Mouse (Mus musculus): ENCODE results near the gene Slc38a5. TPM values are rescaled to one million over a fixed set of nuclear protein-coding genes. Genes with fewer than 3 reads are reported as not detected.

Slc38a5 gene
- not detected for polyA plus RNA-seq (2014; fragmentation: Illumina TruSeq; extraction: RNeasy Lipid Tissue Mini Kit (QIAGEN cat#74804); ENCODE audit: low read depth, low replicate concordance)

DNA sequence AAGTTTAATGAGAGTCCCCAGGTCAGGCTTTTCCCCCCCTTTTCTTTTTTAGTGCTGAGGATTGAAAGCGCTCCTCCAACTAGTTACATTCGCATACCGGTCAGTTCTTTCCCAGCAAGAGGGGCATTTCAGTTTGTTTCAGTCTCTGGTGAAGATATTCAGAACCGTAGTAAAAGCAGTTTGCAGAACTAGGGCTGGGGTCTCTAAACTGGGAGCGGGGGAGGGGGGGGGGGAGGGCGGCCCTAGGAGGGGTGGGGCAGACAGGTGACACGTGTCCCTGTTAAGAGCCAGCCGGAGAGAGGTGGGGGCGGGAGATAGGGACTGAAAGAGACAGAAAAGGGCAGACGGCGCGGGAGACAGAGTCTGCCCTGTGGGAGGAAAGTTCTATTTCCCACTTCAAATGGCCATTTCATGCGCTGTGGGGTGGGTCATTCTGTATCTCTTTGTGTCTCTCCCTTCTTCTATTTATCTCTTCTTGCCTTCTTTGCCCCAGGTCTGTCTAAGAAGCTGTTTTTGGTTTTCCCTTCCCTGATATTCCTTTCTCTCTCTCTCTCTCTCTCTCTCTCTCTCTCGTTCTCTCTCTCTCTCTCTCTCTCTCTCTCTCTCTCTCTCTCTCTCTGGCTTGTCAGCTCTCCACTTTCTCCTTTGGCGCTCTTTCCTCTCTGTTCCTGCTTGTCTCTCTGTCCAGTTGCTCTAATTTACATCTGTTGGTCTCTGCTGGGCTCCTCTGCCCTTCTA is at the start of gene Slc38a5:
Gene Slc38a5 (plus strand): TSS at position 51 of the 738 bp plus-strand sequence.

DNA sequence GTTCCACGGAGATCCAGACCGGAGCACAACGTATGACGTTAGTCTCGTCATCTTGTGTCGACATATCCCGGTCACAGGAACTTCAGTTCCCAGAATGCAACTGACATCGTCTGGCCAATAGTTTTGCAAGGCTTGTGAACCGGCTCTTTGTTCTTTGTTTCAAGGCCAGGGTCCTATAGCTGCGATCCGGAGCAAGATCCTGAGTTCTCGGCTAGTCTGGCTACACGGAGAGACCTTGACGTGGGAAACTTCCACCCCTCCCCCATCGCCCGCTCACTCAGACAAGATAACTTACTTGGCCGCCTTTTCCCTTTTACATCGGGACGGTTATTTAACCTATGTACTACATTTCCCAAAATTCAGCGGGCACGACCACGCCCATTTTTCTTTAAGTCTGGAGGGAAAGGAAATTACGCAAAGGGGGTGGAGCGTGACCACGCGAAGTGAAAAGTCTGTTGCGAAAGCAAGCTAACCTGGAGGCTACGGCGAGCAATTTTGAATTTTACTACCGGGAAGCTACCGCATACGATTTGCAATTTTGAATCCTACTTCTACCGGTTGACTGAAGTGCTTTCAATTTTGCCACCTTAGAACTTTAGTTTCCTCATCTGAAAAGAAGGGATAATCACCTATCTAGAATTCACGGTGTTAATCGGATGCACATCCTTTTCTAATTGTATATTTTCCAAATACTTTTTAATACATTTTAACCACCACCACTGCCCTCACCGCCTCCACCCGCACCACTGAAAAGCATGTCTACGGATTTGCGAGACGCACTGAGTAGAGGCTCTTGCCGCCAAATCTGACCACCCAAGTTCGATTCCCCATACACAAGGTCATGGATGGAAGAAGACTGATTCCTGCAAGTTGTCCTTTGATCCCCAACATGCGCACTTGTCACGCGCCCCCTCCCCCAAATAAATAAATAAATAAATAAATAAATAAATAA is 18.3 kb upstream of the Slc38a5 start, which contains the start of gene Ftsj1:
Gene Ftsj1 (minus strand): TSS at position 73 of the 952 bp plus-strand sequence.

DNA sequence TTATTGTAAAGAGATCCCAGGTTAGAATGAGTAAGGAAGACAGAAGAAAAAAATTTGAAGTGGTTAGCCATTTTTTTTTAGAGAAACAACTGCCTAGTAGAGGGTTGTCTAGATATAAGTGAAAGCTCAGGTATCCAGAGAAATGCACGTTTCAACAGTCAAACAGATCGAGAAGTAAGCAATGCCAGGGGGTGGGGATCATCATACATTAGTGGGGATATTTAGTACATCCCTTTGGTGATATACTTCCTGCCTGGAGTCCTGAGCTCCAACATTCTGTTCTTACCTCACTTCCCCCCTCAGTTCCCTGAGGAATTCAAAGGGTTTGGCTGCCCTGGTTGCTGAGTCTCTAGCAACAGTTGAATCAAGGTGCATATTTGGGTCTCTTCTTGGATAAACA is 56.2 kb downstream of the Slc38a5 start, which contains the start of gene Ssxb10:
Gene Ssxb10 (plus strand): TSS at position 301 of the 400 bp plus-strand sequence.

Other genes starting within 250 kb of the Slc38a5 start
- gene Suv39h1, start 196.4 kb upstream of the Slc38a5 start, polyA plus RNA-seq (2014; fragmentation: Illumina TruSeq; extraction: RNeasy Lipid Tissue Mini Kit (QIAGEN cat#74804); ENCODE audit: low read depth, low replicate concordance), result 7.9 TPM
- 0.64 TPM for gene Was, start 180.6 kb upstream of the Slc38a5 start, polyA plus RNA-seq (2014; fragmentation: Illumina TruSeq; extraction: RNeasy Lipid Tissue Mini Kit (QIAGEN cat#74804); ENCODE audit: low read depth, low replicate concordance)
- 69.2 TPM for gene Wdr13, start 138.2 kb upstream of the Slc38a5 start, polyA plus RNA-seq (2014; fragmentation: Illumina TruSeq; extraction: RNeasy Lipid Tissue Mini Kit (QIAGEN cat#74804); ENCODE audit: low read depth, low replicate concordance)
- gene Rbm3, start 125.3 kb upstream of the Slc38a5 start, polyA plus RNA-seq (2014; fragmentation: Illumina TruSeq; extraction: RNeasy Lipid Tissue Mini Kit (QIAGEN cat#74804); ENCODE audit: low read depth, low replicate concordance), result 286 TPM
- 0.64 TPM for gene Tbc1d25, start 95.0 kb upstream of the Slc38a5 start, polyA plus RNA-seq (2014; fragmentation: Illumina TruSeq; extraction: RNeasy Lipid Tissue Mini Kit (QIAGEN cat#74804); ENCODE audit: low read depth, low replicate concordance)
- gene Ebp, start 77.6 kb upstream of the Slc38a5 start, polyA plus RNA-seq (2014; fragmentation: Illumina TruSeq; extraction: RNeasy Lipid Tissue Mini Kit (QIAGEN cat#74804); ENCODE audit: low read depth, low replicate concordance), result 23.3 TPM
- 3.0 TPM for gene Porcn, start 64.6 kb upstream of the Slc38a5 start, polyA plus RNA-seq (2014; fragmentation: Illumina TruSeq; extraction: RNeasy Lipid Tissue Mini Kit (QIAGEN cat#74804); ENCODE audit: low read depth, low replicate concordance)
- 12.4 TPM for gene Ftsj1, start 18.7 kb upstream of the Slc38a5 start, polyA plus RNA-seq (2014; fragmentation: Illumina TruSeq; extraction: RNeasy Lipid Tissue Mini Kit (QIAGEN cat#74804); ENCODE audit: low read depth, low replicate concordance)
- not detected for gene Ssxb10, start 56.3 kb downstream of the Slc38a5 start, polyA plus RNA-seq (2014; fragmentation: Illumina TruSeq; extraction: RNeasy Lipid Tissue Mini Kit (QIAGEN cat#74804); ENCODE audit: low read depth, low replicate concordance)
- not detected for gene Ssxb9, start 95.8 kb downstream of the Slc38a5 start, polyA plus RNA-seq (2014; fragmentation: Illumina TruSeq; extraction: RNeasy Lipid Tissue Mini Kit (QIAGEN cat#74804); ENCODE audit: low read depth, low replicate concordance)
- not detected for gene Ssxb1, start 142.2 kb downstream of the Slc38a5 start, polyA plus RNA-seq (2014; fragmentation: Illumina TruSeq; extraction: RNeasy Lipid Tissue Mini Kit (QIAGEN cat#74804); ENCODE audit: low read depth, low replicate concordance)
- not detected for gene Ssxb2, start 190.6 kb downstream of the Slc38a5 start, polyA plus RNA-seq (2014; fragmentation: Illumina TruSeq; extraction: RNeasy Lipid Tissue Mini Kit (QIAGEN cat#74804); ENCODE audit: low read depth, low replicate concordance)

All from adrenal gland, adult 10 weeks (tissue).